Mouse (Mus musculus) forebrain, embryonic 13.5 days (tissue): ENCODE measurements around the gene Adap2. TPM values are rescaled to one million over a fixed set of nuclear protein-coding genes. Genes with fewer than 3 reads are reported as not detected.

Source experiments
- ATAC-seq: fragments of 200-750 bp; cut with Nextera tagmentation; 2 replicates; pipeline ENCODE4 v1.8.0; 2017
- H3K27ac ChIP-seq: fragments of 300-500 bp; sonication (generic); 2 replicates; pipeline ENCODE4 v1.5.1; 2015; ENCODE audit warnings: inconsistent platforms, mild to moderate bottlenecking, moderate library complexity
- H3K27me3 ChIP-seq: fragments of 300-500 bp; sonication (generic); 2 replicates; pipeline ENCODE4 v1.6.1; 2015; ENCODE audit warnings: mild to moderate bottlenecking, inconsistent platforms
- H3K36me3 ChIP-seq: fragments of 300-500 bp; sonication (generic); 2 replicates; pipeline ENCODE4 v1.6.1; 2015; ENCODE audit warnings: mild to moderate bottlenecking, inconsistent platforms; ENCODE audit not compliant: poor library complexity, severe bottlenecking
- H3K4me1 ChIP-seq: fragments of 300-500 bp; sonication (generic); 2 replicates; pipeline ENCODE4 v1.6.1; 2015; ENCODE audit warnings: inconsistent platforms
- H3K4me2 ChIP-seq: fragments of 300-500 bp; sonication (generic); 2 replicates; pipeline ENCODE4 v1.6.1; 2015; ENCODE audit warnings: inconsistent platforms, mild to moderate bottlenecking, moderate library complexity
- H3K4me3 ChIP-seq: fragments of 300-500 bp; sonication (generic); 2 replicates; pipeline ENCODE4 v1.5.1; 2015; ENCODE audit warnings: mild to moderate bottlenecking, inconsistent platforms
- H3K9ac ChIP-seq: fragments of 300-500 bp; sonication (generic); 2 replicates; pipeline ENCODE4 v1.6.1; 2015; ENCODE audit warnings: mild to moderate bottlenecking, inconsistent platforms
- H3K9me3 ChIP-seq: fragments of 300-500 bp; sonication (generic); replicated peaks from 2 replicates; pipeline ENCODE4 v1.6.1; 2016; ENCODE audit warnings: inconsistent platforms
- WGBS: fragments of 180-500 bp; shearing (Covaris S2); methylation state at CpG from one replicate; pipeline ENCODE4 v1.1.7; 2015; 5-methylcytosine and 5-hydroxymethylcytosine counted together
- polyA plus RNA-seq: library from polyadenylated mRNA; unstranded; fragments of >200 nt; fragmentation: Nextera tagmentation; extraction: Ambion mirVana; gene quantifications from 2 replicates; pipeline ENCODE4 v1.2.1, GENCODE M21; 2015

Gene Adap2
- polyA plus RNA-seq = 1.8 and 2.2 TPM in 2 replicates

DNA sequence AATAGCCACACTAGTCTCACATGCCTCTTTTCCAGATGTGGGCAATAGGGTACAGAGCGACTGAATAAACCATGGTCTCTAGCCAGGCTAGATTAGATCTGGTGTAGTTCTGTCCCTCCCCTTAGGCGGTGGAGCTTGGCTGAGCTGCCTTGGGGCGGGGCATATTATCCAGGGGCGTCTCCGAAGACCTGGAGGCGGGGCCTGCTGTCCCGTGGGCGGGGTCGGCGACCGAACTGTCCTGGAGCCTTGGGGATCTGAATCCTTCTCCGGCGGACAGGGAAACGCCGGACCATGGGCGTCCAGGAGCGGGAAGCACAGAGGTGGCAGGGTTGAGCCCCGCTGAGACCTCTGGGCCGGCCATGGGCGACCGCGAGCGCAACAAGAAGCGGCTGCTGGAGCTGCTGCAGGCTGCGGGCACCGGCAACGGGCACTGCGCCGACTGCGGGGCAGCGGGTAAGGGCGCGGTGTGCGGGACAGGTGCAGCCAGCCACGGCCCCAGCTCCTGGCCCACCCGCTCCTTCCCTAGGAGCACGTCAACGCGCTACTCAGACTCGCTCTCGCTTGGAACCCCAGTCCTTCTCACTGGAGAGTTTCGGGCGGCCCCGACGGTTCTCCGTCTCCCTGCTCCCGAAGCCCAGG is at the start of gene Adap2:
Gene Adap2, plus strand, starts transcription at position 249 of the 639 bp plus-strand sequence.
- ATAC-seq = peak; percentile 78
- H3K9me3 ChIP-seq = no peaks in the 10 kb centered on the region
- H3K27ac ChIP-seq = no peak within 1 kb of the TSS
- H3K9ac ChIP-seq = peak within 1 kb of the TSS; percentile 59
- peak within 1 kb of the TSS; percentile 48 for H3K4me3 ChIP-seq
- 2% methylated on average over 47 of the region's 47 CpGs for WGBS
- peaks cover 8% of the 10 kb centered on the region for H3K4me1 ChIP-seq
- H3K36me3 ChIP-seq = no peaks in the 10 kb centered on the region
- peaks cover 47% of the 10 kb centered on the region for H3K27me3 ChIP-seq
- H3K4me2 ChIP-seq = peak within 1 kb of the TSS; percentile 72

DNA sequence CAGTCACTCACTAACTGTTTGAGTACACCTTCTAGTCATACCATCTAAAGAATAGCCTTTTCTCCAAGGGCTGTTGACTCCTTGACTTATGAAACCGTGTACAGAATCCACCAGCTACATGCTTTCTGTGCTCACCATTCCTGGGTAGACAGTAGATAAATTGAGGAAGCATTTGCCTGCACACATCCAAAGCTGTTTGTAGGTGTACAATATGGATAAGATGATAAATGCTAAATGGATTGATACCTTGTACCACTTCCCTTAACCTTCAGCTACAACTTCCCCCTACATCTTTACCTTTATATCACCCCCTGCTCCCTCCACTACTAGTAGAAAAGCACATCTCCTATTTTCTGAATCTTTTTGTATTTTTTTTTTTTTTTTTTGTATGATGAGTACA is 49.5 kb upstream of the Adap2 start:
- no peak overlapping the region for H3K4me3 ChIP-seq
- H3K27me3 ChIP-seq = no peaks in the 10 kb centered on the region
- H3K9me3 ChIP-seq = no peaks in the 10 kb centered on the region
- H3K36me3 ChIP-seq = peaks cover 69% of the 10 kb centered on the region
- no peak for ATAC-seq
- no peak overlapping the region for H3K4me2 ChIP-seq
- H3K27ac ChIP-seq = no peak overlapping the region
- 94% methylated on average over 1 of the region's 1 CpGs for WGBS
- H3K4me1 ChIP-seq = no peaks in the 10 kb centered on the region
- H3K9ac ChIP-seq = no peak overlapping the region

DNA sequence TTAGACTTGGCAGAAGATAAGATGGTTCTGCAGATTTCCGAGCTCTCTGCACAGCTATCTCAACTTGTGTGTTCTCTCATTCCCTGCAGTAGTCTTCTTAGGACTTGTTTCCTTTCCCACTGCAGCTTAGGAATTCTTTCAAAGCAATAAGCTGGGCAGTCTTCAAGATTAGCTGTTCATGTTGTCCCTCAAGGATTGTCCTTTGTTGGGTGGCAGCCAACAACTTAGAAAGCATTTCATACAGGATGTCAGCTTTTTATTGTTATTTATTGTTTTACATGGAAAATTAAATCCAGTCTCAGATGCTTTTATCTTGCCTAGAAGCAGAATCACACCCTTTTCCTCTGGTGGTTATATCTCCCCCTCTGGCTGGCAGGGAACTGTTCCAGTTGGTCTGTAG is 37.5 kb upstream of the Adap2 start:
- H3K9ac ChIP-seq = no peak overlapping the region
- peaks cover 79% of the 10 kb centered on the region for H3K36me3 ChIP-seq
- H3K4me2 ChIP-seq = no peak overlapping the region
- H3K27ac ChIP-seq = no peak overlapping the region
- no peaks in the 10 kb centered on the region for H3K9me3 ChIP-seq
- no peak for ATAC-seq
- no peaks in the 10 kb centered on the region for H3K4me1 ChIP-seq
- no peak overlapping the region for H3K4me3 ChIP-seq
- WGBS = 90% methylated on average over 1 of the region's 1 CpGs
- H3K27me3 ChIP-seq = no peaks in the 10 kb centered on the region

DNA sequence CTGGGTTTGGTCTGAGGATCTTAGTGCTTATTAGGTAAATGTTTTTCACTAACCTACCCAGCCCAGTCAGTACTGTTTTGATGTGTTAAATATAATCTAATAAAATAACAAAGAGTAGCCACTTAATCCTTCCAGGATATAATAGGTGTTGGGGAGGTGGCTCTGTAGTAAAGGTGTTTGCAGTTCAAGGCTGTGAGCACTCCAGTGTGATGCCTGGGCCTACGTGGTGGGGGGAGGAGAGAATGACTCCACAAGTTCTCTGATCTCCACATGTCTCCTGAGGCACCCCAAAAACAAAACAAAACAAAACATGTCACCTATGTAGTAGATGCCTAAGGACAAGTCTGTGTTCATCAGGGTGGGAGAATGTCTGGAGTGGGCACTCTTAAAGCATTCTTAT is 21.9 kb upstream of the Adap2 start:
- Histone ChIP-seq H3K36me3 (peaks cover 70% of the 10 kb centered on the region), H3K9me3 (no peaks in the 10 kb centered on the region), H3K27ac (no peak overlapping the region), H3K27me3 (no peaks in the 10 kb centered on the region), H3K4me2 (no peak overlapping the region), H3K4me1 (no peaks in the 10 kb centered on the region), H3K4me3 (no peak overlapping the region), H3K9ac (no peak overlapping the region)
- no peak for ATAC-seq
- WGBS = 73% methylated on average over 1 of the region's 1 CpGs

DNA sequence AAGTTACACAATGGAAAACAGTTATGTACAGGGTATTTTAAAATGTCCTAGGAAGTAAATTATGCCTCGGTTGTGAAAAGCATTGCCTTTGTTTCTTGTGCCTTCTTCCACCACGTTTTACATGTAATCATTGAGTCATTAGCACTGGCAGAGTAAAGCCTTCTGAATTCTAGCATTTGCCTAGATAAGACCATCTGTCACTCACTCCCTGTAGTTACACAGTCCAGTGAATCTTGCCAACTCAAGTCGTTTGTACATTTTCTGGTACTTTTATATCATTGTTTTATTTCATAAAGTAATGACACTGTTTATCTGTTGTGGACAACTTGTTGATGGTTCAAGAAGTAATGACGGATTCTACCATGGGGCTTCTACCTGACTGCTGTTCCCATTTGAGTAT is 19.2 kb upstream of the Adap2 start:
- H3K9me3 ChIP-seq = no peaks in the 10 kb centered on the region

DNA sequence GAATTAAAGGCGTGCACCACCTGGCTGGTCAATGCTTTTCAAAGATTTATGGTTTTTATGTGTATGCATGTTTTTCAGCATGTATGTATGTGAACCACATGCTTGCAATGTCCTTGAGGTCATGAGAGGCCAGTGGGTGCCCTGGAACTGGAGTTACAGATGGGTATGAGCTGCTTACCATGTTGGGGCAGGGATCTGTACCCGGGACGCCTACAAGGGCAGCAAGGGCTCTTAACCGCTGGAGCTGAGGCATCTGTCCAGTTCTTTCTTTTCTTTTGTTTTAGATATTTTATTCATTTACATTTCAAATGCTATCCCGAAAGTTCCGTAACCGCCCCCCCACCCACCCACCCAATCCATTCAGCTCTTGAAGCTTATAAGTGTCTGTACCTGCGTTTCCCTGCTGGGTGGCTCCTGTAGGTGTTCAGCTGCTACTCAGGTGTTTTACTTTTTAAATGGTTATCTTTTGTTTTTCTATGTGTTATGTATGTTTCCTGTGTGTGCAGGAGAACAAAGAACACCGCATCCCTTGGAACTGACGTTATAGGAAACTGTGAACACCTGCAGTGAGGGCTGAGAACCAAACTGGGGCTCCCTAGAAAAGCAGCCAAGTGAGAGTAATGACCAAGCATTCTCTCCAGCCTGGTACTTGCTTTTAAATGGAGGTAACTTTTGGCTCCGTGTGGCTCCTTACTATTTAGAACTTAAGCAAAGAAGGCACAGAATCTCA is 17.8 kb upstream of the Adap2 start:
- Histone ChIP-seq H3K36me3 (peaks cover 63% of the 10 kb centered on the region), H3K4me2 (no peak overlapping the region), H3K9ac (no peak overlapping the region), H3K4me3 (no peak overlapping the region), H3K27ac (no peak overlapping the region), H3K4me1 (peaks cover 6% of the 10 kb centered on the region; the same call in 1 of the 2 replicates), H3K9me3 (no peaks in the 10 kb centered on the region), H3K27me3 (no peaks in the 10 kb centered on the region)
- WGBS = 78% methylated on average over 11 of the region's 11 CpGs
- ATAC-seq = no peak

More for the DNA sequence above, 19.2 kb upstream of the Adap2 start:
- Histone ChIP-seq H3K4me3 (no peak overlapping the region), H3K36me3 (peaks cover 71% of the 10 kb centered on the region), H3K9ac (no peak overlapping the region), H3K27me3 (no peaks in the 10 kb centered on the region), H3K27ac (no peak overlapping the region), H3K4me2 (no peak overlapping the region), H3K4me1 (no peaks in the 10 kb centered on the region)
- 71% methylated on average over 4 of the region's 4 CpGs for WGBS
- no peak for ATAC-seq

DNA sequence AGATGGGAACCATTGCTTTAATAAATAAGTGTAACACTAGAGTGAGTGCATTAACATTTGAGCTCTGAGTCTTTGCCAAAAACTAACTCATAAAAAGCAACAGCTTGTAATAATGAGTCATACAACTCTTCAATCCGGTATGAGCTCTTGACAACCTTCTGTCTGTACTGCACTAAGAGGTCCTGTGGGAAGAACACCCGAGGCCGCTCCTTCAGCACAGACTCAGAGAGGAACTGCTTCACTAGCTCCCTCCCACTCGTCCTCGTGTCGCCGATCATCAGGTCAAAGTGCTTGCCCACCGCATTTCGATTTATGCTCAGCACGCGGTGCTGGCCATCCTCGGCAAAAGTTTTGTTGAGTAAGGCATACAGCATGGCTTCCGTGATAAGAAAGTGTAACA is 17.1 kb upstream of the Adap2 start:
- Histone ChIP-seq H3K4me3 (no peak overlapping the region), H3K36me3 (peaks cover 58% of the 10 kb centered on the region), H3K27ac (no peak overlapping the region), H3K9ac (no peak overlapping the region), H3K4me1 (peaks cover 10% of the 10 kb centered on the region; the same call in 1 of the 2 replicates), H3K9me3 (no peaks in the 10 kb centered on the region), H3K27me3 (no peaks in the 10 kb centered on the region), H3K4me2 (no peak overlapping the region)
- ATAC-seq = no peak
- WGBS = 91% methylated on average over 13 of the region's 13 CpGs

DNA sequence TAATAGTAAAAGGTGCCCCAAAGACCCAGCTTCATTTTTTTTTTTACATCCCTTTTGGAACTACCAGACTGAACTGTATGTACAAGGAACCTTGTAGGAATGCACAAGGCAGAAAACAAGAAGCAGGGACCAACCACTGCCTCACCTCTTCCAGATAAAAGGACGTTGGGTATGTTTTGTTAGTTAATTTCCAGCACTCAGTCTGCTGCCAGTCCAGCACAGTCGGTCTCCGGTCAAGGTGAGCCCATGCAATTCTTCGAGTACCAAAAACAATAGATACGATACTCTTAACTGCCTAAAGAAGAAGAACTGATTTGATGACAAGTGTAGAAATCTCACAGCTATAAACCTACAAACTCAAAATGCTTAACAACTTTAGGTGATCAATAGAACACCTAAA is 16.1 kb upstream of the Adap2 start:
- no peak overlapping the region for H3K4me3 ChIP-seq
- no peak overlapping the region for H3K27ac ChIP-seq
- 92% methylated on average over 5 of the region's 5 CpGs for WGBS
- no peak overlapping the region for H3K9ac ChIP-seq
- H3K4me1 ChIP-seq = peaks cover 15% of the 10 kb centered on the region
- ATAC-seq = no peak
- peaks cover 48% of the 10 kb centered on the region for H3K36me3 ChIP-seq
- no peaks in the 10 kb centered on the region for H3K27me3 ChIP-seq
- H3K4me2 ChIP-seq = no peak overlapping the region
- H3K9me3 ChIP-seq = no peaks in the 10 kb centered on the region

DNA sequence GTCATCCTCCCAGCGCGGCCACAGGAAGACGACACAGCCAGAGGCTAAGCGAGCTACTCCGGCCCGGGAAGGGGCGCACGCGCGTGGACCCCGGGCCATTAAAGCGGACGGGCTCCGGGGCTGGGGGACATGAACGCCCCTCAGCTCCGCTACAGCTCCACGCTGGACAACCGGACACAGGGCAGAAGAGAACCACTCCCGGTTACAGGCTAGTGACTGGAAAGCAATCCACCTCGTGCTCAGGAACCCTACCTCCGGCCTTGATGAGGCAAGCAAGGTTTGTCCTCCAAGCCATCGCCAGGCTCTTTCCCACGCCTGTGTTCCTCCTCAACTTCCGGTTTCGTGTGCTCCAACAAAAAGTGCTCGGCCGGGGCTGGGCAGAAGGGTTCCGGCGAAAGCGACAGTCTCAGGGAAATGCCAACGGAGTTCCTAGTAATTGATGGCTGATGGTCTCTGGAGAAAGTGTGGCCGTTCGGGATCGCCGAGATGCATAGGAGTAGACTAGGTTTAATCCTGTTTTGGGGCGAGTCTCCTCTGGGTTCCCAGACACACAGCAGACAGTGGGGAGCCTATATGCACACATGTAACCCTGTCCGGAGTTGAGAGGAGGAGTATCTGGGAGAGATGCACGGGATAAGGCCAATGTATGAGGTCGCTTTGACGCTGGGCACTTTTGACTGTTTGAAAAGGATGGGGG is 11.9 kb upstream of the Adap2 start, which contains the start of gene Tefm:
Gene Tefm, minus strand, starts transcription at position 351 of the 697 bp plus-strand sequence.
- peak; percentile 94 for ATAC-seq
- Histone ChIP-seq H3K27ac (peak within 1 kb of the TSS; percentile 84), H3K4me3 (peak within 1 kb of the TSS; percentile 80), H3K27me3 (no peaks in the 10 kb centered on the region), H3K9ac (peak within 1 kb of the TSS; percentile 88), H3K9me3 (no peaks in the 10 kb centered on the region), H3K4me2 (peak within 1 kb of the TSS; percentile 74), H3K36me3 (peaks cover 17% of the 10 kb centered on the region), H3K4me1 (peaks cover 21% of the 10 kb centered on the region)
- WGBS = under 1% methylated on average over 40 of the region's 40 CpGs

DNA sequence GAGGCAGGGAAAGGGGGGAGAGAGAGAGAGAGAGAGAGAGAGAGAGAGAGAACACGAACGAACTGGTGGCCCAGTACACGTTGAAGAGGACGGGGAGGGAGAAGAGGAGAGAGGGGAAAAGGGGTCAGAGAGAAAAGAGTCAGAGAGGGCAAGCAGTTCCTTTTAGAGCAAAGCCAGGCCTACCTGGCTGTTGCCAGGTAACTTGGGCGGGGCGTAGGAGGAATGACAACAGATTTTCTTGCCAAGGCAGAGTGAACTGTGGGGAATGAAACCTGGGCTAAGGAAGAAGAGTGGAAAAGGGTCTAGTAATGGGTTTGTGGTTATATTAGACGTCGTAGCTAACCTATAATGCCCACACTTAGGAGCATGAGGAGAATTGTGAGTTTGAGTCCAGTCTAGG is 11.0 kb upstream of the Adap2 start:
- WGBS = 42% methylated on average over 8 of the region's 8 CpGs
- Histone ChIP-seq H3K9ac (peak overlapping the region; percentile 88; the same call in 1 of the 2 replicates), H3K4me2 (peak overlapping the region; percentile 74), H3K4me1 (peaks cover 21% of the 10 kb centered on the region), H3K27ac (no peak overlapping the region), H3K27me3 (no peaks in the 10 kb centered on the region), H3K4me3 (peak overlapping the region; percentile 80; the same call in 1 of the 2 replicates), H3K36me3 (peaks cover 11% of the 10 kb centered on the region), H3K9me3 (no peaks in the 10 kb centered on the region)
- no peak for ATAC-seq

DNA sequence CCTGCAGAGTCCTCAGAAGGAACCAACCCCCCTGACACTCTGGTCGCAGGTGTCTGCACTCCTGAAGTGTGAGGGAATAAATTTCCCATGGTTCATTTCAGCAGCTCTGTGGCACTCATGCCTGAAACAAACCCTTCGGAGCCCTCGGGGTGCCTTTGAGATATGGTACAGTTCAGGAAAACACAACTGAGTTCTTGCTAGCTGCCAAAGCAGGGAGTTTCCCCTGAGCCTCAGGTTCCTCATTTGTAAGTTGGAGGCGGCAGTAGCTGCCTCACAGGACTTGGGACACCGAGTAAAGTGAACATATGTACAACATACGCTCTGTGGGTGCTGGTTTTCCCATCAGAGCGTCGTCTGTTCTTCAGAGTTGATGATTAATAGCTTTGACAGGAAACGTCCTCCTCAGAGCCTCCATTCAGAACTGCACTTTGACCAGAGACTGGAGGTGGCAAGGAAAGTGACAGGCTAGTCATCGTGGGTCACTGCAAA is 8.1 kb upstream of the Adap2 start:
- no peak overlapping the region for H3K27ac ChIP-seq
- no peaks in the 10 kb centered on the region for H3K27me3 ChIP-seq
- H3K36me3 ChIP-seq = no peaks in the 10 kb centered on the region
- no peak for ATAC-seq
- H3K4me3 ChIP-seq = no peak overlapping the region
- H3K4me2 ChIP-seq = no peak overlapping the region
- H3K9me3 ChIP-seq = no peaks in the 10 kb centered on the region
- 75% methylated on average over 10 of the region's 10 CpGs for WGBS
- peaks cover 18% of the 10 kb centered on the region for H3K4me1 ChIP-seq
- no peak overlapping the region for H3K9ac ChIP-seq

DNA sequence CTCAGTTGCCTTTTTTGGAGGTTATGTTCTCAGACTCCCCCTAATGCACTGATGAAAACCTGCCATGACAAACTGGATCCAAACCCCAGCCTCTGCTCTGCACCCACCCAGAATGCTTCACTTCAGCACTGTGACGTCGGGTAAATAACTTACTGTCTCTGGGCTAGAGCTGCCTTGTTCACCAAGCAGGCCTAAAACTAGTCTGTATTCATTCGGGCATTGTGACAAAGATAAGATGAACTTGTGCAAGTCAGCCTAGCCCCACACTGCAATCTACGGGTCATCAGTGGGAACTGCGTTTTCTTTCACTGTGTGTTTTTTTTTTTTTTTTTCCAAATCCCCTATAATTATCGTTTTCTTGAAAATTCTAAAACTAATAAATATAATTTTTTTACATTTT is 6.2 kb upstream of the Adap2 start:
- 78% methylated on average over 6 of the region's 6 CpGs for WGBS
- no peak overlapping the region for H3K4me2 ChIP-seq
- peaks cover 6% of the 10 kb centered on the region for H3K4me1 ChIP-seq
- no peak overlapping the region for H3K27ac ChIP-seq
- H3K9ac ChIP-seq = no peak overlapping the region
- ATAC-seq = no peak
- no peaks in the 10 kb centered on the region for H3K9me3 ChIP-seq
- H3K36me3 ChIP-seq = no peaks in the 10 kb centered on the region
- H3K27me3 ChIP-seq = peaks cover 12% of the 10 kb centered on the region
- no peak overlapping the region for H3K4me3 ChIP-seq
